Mouse (Mus musculus) telencephalon, adult 2 months (tissue): ENCODE data around the gene Sfxn2.

Experiments used
- DNase-seq: peaks from one replicate; pipeline ENCODE4 v3.0.0-alpha.2; 2011; ENCODE audit warnings: low read depth, low spot score

Gene Sfxn2

GRCm38 (mm10) chr19:46572951-46573937 is at the start of gene Sfxn2, which contains the start of gene Arl3:
Sfxn2 (plus strand) TSS chr19:46573365.
Arl3 (minus strand) TSS chr19:46573198.
- DNase-seq = peak; percentile 95

- peak; percentile 86 for DNase-seq
Observed at GRCm38 (mm10) chr19:46523480-46524151, 49.5 kb upstream of the Sfxn2 start.

- no peak for DNase-seq
Observed at GRCm38 (mm10) chr19:46524152-46524544, 49.0 kb upstream of the Sfxn2 start.

GRCm38 (mm10) chr19:46524601-46525321 is 48.4 kb upstream of the Sfxn2 start:
- no peak for DNase-seq

- DNase-seq = no peak
Observed at GRCm38 (mm10) chr19:46525691-46526631, 47.2 kb upstream of the Sfxn2 start.

- peak; percentile 40 for DNase-seq
Observed at GRCm38 (mm10) chr19:46527632-46528528, 45.3 kb upstream of the Sfxn2 start.

GRCm38 (mm10) chr19:46528529-46529213 is 44.5 kb upstream of the Sfxn2 start:
- peak; percentile 55 for DNase-seq

- no peak for DNase-seq
Observed at GRCm38 (mm10) chr19:46529601-46530448, 43.3 kb upstream of the Sfxn2 start.

GRCm38 (mm10) chr19:46530449-46530990 is 42.6 kb upstream of the Sfxn2 start:
- no peak for DNase-seq

GRCm38 (mm10) chr19:46531071-46532030 is 41.8 kb upstream of the Sfxn2 start:
- no peak for DNase-seq

- no peak for DNase-seq
Observed at GRCm38 (mm10) chr19:46532031-46532688, 41.0 kb upstream of the Sfxn2 start.

GRCm38 (mm10) chr19:46533066-46533465 is 40.1 kb upstream of the Sfxn2 start:
- DNase-seq = no peak

- no peak for DNase-seq
Observed at GRCm38 (mm10) chr19:46533525-46533924, 39.6 kb upstream of the Sfxn2 start.

GRCm38 (mm10) chr19:46534542-46535098 is 38.5 kb upstream of the Sfxn2 start:
- no peak for DNase-seq

GRCm38 (mm10) chr19:46537357-46537756 is 35.8 kb upstream of the Sfxn2 start:
- no peak for DNase-seq

- DNase-seq = no peak
Observed at GRCm38 (mm10) chr19:46538213-46538612, 35.0 kb upstream of the Sfxn2 start.
